Mouse (Mus musculus) heart, postnatal 0 days (tissue): Measurements from ENCODE around the gene Ptprb.

Experiments used
- CTCF ChIP-seq: IDR thresholded peaks from 2 replicates; pipeline ENCODE4 v1.5.1; 2016; ENCODE audit warnings: antibody characterized with exemption, control low read depth, low read depth
- EP300 ChIP-seq: IDR thresholded peaks from 2 replicates; pipeline ENCODE4 v1.6.1; 2016; ENCODE audit warnings: antibody characterized with exemption, low read depth

DNA sequence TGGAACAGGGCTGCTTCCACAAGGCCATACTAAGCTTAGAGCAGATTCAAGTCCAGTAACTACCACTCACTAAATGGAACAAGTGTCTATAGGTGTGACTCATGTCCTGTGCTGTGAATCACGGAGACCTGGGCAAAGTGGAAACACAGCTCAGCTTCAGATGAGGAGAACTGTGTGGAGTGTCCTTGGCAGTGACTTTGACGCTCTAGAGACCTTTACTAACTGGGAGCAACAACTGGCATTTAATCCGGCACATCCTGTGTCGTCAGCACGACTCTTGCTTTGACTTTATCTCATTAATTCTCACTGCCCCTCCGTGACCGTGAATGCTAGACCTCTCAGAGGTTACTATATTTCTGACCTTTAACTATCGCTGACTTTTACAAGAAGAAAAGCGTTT is 135.5 kb downstream of the Ptprb start:
- TF ChIP-seq CTCF (no peak), EP300 (no peak)
